Mouse (Mus musculus) forebrain, embryonic 14.5 days (tissue): ENCODE measurements around the gene Tnfsf8. TPM values are rescaled to one million over a fixed set of nuclear protein-coding genes. Genes with fewer than 3 reads are reported as not detected.

Experiments
- ATAC-seq: fragments of 200-750 bp; cut with Nextera tagmentation; 2 replicates; pipeline ENCODE4 v1.8.0; 2017; ENCODE audit warnings: mild to moderate bottlenecking, moderate library complexity
- DNase-seq: peaks from one replicate; pipeline ENCODE4 v3.0.0-alpha.2; 2015; ENCODE audit warnings: low spot score
- H3K27ac ChIP-seq: fragments of 300-500 bp; sonication (generic); 2 replicates; pipeline ENCODE4 v1.5.1; 2014; ENCODE audit warnings: low read depth, mild to moderate bottlenecking, control low read depth, low read length, moderate library complexity
- H3K27me3 ChIP-seq: fragments of 300-500 bp; sonication (generic); replicated peaks from 2 replicates; pipeline ENCODE4 v1.6.1; 2014; ENCODE audit warnings: low read length, control low read depth, mixed read lengths; ENCODE audit not compliant: control insufficient read depth, insufficient read depth
- H3K36me3 ChIP-seq: fragments of 300-500 bp; sonication (generic); 2 replicates; pipeline ENCODE4 v1.6.1; 2014; ENCODE audit warnings: low read length, control low read depth; ENCODE audit not compliant: control insufficient read depth, insufficient read depth
- H3K4me1 ChIP-seq: fragments of 300-500 bp; sonication (generic); 2 replicates; pipeline ENCODE4 v1.6.1; 2014; ENCODE audit warnings: antibody characterized with exemption, low read length, control low read depth; ENCODE audit not compliant: control insufficient read depth, insufficient read depth
- H3K4me2 ChIP-seq: fragments of 300-500 bp; sonication (generic); 2 replicates; pipeline ENCODE4 v1.6.1; 2014; ENCODE audit warnings: mild to moderate bottlenecking, control low read depth, low read length
- H3K4me3 ChIP-seq: fragments of 300-500 bp; sonication (generic); 2 replicates; pipeline ENCODE4 v1.5.1; 2014; ENCODE audit warnings: low read depth, low read length, control low read depth
- H3K9ac ChIP-seq: fragments of 300-500 bp; sonication (generic); 2 replicates; pipeline ENCODE4 v1.6.1; 2014; ENCODE audit warnings: mild to moderate bottlenecking, low read length, control low read depth, moderate library complexity
- H3K9me3 ChIP-seq: fragments of 300-500 bp; sonication (generic); replicated peaks from 2 replicates; pipeline ENCODE4 v1.6.1; 2016; ENCODE audit warnings: low read length, control low read depth, mixed read lengths; ENCODE audit not compliant: control insufficient read depth
- WGBS: fragments of 180-500 bp; shearing (Covaris S2); extraction: QIAGEN DNeasy Blood & Tissue Kit; methylation state at CpG from one replicate; pipeline ENCODE4 v1.1.7; 2014; 5-methylcytosine and 5-hydroxymethylcytosine counted together
- polyA plus RNA-seq: library from polyadenylated mRNA; unstranded; fragments of >200 nt; fragmentation: Nextera tagmentation; extraction: Ambion mirVana; gene quantifications from 2 replicates; pipeline ENCODE4 v1.2.1, GENCODE M21; 2014

Tnfsf8 gene
- polyA plus RNA-seq, 1 experiment from 2014 or later, result 0.15 TPM

DNA sequence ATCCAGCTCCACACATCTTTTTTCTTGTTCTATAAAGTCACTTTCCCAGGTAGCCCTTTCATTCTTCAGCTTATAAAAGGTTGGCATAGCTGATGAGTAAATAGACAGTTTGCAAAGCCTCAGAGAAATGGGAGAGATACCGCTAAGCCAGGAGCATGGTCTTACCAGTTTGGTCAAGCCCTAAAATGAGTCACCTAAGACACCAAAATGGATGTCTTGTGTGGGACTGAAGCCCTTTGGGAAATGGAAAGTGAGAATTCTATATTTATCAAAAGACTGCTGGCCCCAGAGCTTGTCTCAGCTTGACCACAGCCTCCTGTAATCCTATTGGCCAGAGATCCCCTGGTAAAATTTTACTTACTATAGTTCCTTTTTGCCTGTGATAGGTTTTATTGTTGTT, 9.5 kb upstream of the Tnfsf8 start:
- 98% methylated on average over 1 of the region's 1 CpGs for WGBS
- Histone ChIP-seq H3K4me1 (no peaks in the 10 kb centered on the region), H3K27ac (no peak overlapping the region), H3K4me3 (no peak overlapping the region), H3K36me3 (no peaks in the 10 kb centered on the region), H3K4me2 (no peak overlapping the region), H3K27me3 (no peaks in the 10 kb centered on the region), H3K9ac (no peak overlapping the region), H3K9me3 (no peaks in the 10 kb centered on the region)
- DNase-seq (no peak), ATAC-seq (no peak)

DNA sequence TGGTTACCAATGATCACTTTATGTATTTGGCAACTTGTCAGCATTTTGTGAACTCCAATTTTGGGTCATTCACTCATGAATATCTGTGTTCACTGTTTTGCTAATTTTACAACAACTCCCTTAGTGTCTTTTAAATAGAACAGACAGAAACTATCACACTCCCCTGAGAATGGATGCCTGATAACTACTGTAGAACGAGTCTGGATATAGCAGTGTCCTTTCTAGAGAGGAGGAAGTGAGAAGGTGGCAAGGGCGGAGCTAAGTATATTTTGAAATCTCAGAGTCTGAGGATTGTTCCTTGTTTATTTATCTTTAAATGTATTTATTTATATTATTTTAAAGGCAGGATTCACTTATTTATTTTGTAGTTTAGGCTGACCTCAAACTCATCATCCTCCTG, 7.6 kb upstream of the Tnfsf8 start:
- H3K27me3 ChIP-seq, result no peaks in the 10 kb centered on the region
- no peak overlapping the region for H3K4me3 ChIP-seq
- 78% methylated on average over 2 of the region's 2 CpGs for WGBS
- no peak overlapping the region for H3K9ac ChIP-seq
- H3K9me3 ChIP-seq, result no peaks in the 10 kb centered on the region
- H3K27ac ChIP-seq, result no peak overlapping the region
- H3K4me2 ChIP-seq, result no peak overlapping the region
- no peaks in the 10 kb centered on the region for H3K36me3 ChIP-seq
- ATAC-seq (no peak), DNase-seq (no peak)
- H3K4me1 ChIP-seq, result no peaks in the 10 kb centered on the region

DNA sequence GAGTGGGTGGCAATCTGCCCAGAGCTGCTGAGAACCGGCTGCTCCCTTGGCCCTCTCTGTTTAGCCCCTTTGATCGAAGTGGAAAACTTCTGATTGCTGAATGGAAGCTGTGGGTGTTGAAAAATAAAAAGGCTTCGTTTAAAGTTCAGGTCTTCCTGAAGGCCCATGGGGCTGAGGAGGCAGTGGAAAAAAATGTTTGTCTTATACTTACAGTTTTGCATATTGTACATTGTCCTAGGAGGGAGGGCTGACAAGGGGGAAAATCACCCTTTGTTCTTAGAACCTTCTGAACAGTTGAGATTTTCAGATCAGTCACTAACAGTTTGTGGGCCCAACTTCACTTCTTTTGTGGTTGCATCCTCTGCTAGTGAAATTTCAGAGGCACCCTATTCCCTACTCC, 1.8 kb upstream of the Tnfsf8 start:
- no peaks in the 10 kb centered on the region for H3K36me3 ChIP-seq
- DNase-seq (no peak), ATAC-seq (no peak)
- H3K27ac ChIP-seq, result no peak overlapping the region
- no peaks in the 10 kb centered on the region for H3K4me1 ChIP-seq
- H3K4me2 ChIP-seq, result no peak overlapping the region
- no peak overlapping the region for H3K9ac ChIP-seq
- no peaks in the 10 kb centered on the region for H3K27me3 ChIP-seq
- no peak overlapping the region for H3K4me3 ChIP-seq
- no peaks in the 10 kb centered on the region for H3K9me3 ChIP-seq
- WGBS, result 62% methylated on average over 3 of the region's 3 CpGs

DNA sequence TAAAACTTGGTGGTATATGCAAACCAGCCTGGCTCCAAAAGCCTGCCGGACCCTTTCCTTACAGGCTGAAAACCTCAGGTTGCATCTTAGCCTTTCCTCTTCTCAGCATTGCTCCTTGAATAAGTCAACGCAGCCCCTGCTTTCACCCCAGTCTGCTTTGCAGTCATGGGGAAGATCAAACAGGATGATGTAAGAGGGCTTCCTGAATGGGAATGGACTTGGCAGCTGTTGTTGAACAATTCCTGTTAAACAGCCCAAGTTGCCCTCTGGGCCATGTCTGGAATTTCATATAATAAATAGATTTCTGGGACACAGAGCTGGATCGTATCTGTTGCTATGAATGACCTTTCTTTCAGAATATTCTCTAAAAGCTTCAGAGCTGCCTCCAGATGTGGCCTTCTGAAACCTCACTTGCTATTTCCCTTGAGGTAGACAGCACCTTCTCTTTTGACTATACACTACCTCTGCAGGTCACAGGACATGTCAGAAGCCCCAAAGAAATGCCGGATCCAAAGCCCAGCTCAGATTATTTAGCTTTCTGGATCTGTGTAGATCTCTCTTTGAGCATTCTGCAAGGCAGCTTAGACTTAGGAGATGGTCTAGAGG, 1.0 kb upstream of the Tnfsf8 start:
- Histone ChIP-seq H3K27me3 (no peaks in the 10 kb centered on the region), H3K4me2 (no peak overlapping the region), H3K27ac (no peak overlapping the region), H3K9me3 (no peaks in the 10 kb centered on the region), H3K36me3 (no peaks in the 10 kb centered on the region), H3K4me1 (no peaks in the 10 kb centered on the region), H3K4me3 (no peak overlapping the region), H3K9ac (no peak overlapping the region)
- 76% methylated on average over 4 of the region's 4 CpGs for WGBS
- ATAC-seq (no peak), DNase-seq (peak; percentile 4)

DNA sequence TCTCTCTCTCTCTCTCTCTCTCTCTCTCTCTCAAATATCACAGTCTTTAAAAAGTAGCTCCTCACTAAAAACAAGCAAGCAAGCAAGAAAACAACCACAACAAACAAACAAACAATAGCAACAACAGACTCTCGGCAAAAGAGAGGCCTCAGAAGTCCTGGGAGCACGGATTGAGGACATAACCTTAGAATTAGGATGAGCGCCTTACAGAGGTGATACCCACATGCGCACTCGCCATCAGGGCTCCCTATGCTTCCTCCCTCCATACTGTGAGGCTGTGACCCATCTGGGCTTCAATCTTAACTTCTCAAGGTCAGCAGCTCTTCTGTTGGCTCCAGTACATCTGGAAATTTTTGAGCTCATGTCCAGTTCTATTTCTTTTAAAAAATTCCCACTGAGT, 911 bp downstream of the Tnfsf8 start:
- no peak overlapping the region for H3K4me2 ChIP-seq
- H3K27me3 ChIP-seq, result no peaks in the 10 kb centered on the region
- H3K4me1 ChIP-seq, result no peaks in the 10 kb centered on the region
- no peaks in the 10 kb centered on the region for H3K9me3 ChIP-seq
- no peak overlapping the region for H3K9ac ChIP-seq
- DNase-seq, result no peak
- H3K36me3 ChIP-seq, result no peaks in the 10 kb centered on the region
- H3K27ac ChIP-seq, result no peak overlapping the region
- no peak overlapping the region for H3K4me3 ChIP-seq
- 87% methylated on average over 5 of the region's 5 CpGs for WGBS
- ATAC-seq, result no peak

DNA sequence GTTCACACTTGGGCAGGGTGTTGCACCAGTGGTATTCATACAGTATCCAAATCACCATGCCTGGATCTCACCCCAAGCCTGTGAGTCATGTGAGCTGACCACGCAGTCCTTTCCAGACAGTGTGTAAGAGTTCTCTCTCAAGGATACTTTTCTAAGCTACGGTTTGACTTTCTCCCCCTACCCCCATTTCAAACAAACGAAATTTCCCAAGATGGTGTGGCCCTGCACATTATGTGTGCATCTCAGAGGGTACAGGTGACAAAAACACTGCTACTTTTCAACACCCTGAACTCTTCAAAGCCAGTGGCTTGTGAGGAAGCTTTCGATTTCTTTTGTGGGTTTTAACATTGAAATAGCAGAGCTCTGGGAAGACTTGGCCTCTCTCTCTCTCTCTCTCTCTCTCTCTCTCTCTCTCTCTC, 1.4 kb downstream of the Tnfsf8 start:
- H3K9ac ChIP-seq, result no peak overlapping the region
- no peak overlapping the region for H3K4me3 ChIP-seq
- H3K27ac ChIP-seq, result no peak overlapping the region
- no peaks in the 10 kb centered on the region for H3K4me1 ChIP-seq
- H3K9me3 ChIP-seq, result no peaks in the 10 kb centered on the region
- H3K36me3 ChIP-seq, result no peaks in the 10 kb centered on the region
- 88% methylated on average over 4 of the region's 4 CpGs for WGBS
- no peaks in the 10 kb centered on the region for H3K27me3 ChIP-seq
- DNase-seq, result no peak
- ATAC-seq, result no peak
- H3K4me2 ChIP-seq, result no peak overlapping the region

GRCm38 (mm10) chr4:63858646-63859224, 2.4 kb downstream of the Tnfsf8 start:
- Histone ChIP-seq H3K4me1 (no peaks in the 10 kb centered on the region), H3K9me3 (no peaks in the 10 kb centered on the region), H3K27ac (no peak overlapping the region), H3K27me3 (no peaks in the 10 kb centered on the region), H3K9ac (no peak overlapping the region), H3K4me3 (no peak overlapping the region), H3K36me3 (no peaks in the 10 kb centered on the region), H3K4me2 (no peak overlapping the region)
- peak; percentile 13 for DNase-seq
- no peak for ATAC-seq
- whole genome bisulfite sequencing, result 83% methylated on average over 7 of the region's 7 CpGs

- H3K9ac ChIP-seq, result no peak overlapping the region
- H3K4me1 ChIP-seq, result no peaks in the 10 kb centered on the region
- no peak overlapping the region for H3K4me2 ChIP-seq
- ATAC-seq (no peak), DNase-seq (no peak)
- H3K4me3 ChIP-seq, result no peak overlapping the region
- H3K27ac ChIP-seq, result no peak overlapping the region
- no peaks in the 10 kb centered on the region for H3K9me3 ChIP-seq
- H3K27me3 ChIP-seq, result no peaks in the 10 kb centered on the region
- no peaks in the 10 kb centered on the region for H3K36me3 ChIP-seq
- WGBS, result 89% methylated on average over 6 of the region's 6 CpGs
Observed at GRCm38 (mm10) chr4:63856764-63857163, 4.4 kb downstream of the Tnfsf8 start.

DNA sequence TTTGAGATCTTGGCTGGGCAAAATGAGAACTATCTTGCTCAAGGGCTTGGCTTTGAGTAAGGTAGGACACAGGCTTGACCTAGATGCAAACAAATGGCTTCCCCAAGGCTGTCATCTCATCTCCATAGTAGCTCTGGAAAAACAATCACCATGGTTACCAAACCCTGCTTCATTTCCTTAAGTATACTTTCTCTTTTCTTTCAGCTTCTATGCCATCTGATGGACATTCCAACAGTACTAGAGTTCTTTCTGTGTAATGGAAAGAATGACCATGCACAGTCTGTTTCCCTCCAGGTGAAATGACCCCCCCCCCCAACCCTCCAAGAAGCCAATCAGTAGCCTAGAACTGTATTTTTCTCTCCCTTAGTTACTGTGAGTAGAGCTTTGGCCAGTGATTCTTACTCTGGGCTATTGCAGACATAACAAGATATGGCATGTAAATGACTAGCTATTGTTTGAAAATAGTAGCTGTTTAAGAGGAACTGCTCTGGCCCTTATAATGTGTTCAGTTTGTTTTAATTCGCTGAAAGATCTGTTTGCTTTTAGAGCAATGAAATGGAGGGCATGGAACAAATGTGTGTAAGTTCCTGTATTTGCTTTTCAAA, 7.3 kb downstream of the Tnfsf8 start:
- no peaks in the 10 kb centered on the region for H3K4me1 ChIP-seq
- no peaks in the 10 kb centered on the region for H3K36me3 ChIP-seq
- no peak overlapping the region for H3K27ac ChIP-seq
- no peaks in the 10 kb centered on the region for H3K27me3 ChIP-seq
- DNase-seq (no peak), ATAC-seq (no peak)
- no peak overlapping the region for H3K9ac ChIP-seq
- H3K9me3 ChIP-seq, result no peaks in the 10 kb centered on the region
- WGBS, result 84% methylated on average over 1 of the region's 1 CpGs
- no peak overlapping the region for H3K4me2 ChIP-seq
- no peak overlapping the region for H3K4me3 ChIP-seq
